Mouse (Mus musculus) forebrain, embryonic 16.5 days (tissue): ENCODE data around the gene Olfr1346. TPM values are rescaled to one million over a fixed set of nuclear protein-coding genes. Genes with fewer than 3 reads are reported as not detected.
"Not testable (repeated sequence)": the region's sequence is repeated elsewhere in the genome, so short reads cannot be mapped to it uniquely, and the experiment has no call there.

ENCODE experiments used
- ATAC-seq: fragments of 200-750 bp; cut with Nextera tagmentation; 2 replicates; pipeline ENCODE4 v1.8.0; 2017; ENCODE audit warnings: mild to moderate bottlenecking, moderate library complexity
- H3K27ac ChIP-seq: fragments of 300-500 bp; sonication (generic); 2 replicates; pipeline ENCODE4 v1.5.1; 2014; ENCODE audit warnings: low read length, control low read depth
- H3K27me3 ChIP-seq: fragments of 300-500 bp; sonication (generic); replicated peaks from 2 replicates; pipeline ENCODE4 v1.6.1; 2014; ENCODE audit warnings: low read length; ENCODE audit not compliant: control insufficient read depth, insufficient read depth
- H3K36me3 ChIP-seq: fragments of 300-500 bp; sonication (generic); 2 replicates; pipeline ENCODE4 v1.6.1; 2014; ENCODE audit not compliant: control insufficient read depth, insufficient read depth
- H3K4me1 ChIP-seq: fragments of 300-500 bp; sonication (generic); replicated peaks from 2 replicates; pipeline ENCODE4 v1.6.1; 2014; ENCODE audit warnings: low read length; ENCODE audit not compliant: control insufficient read depth, insufficient read depth
- H3K4me2 ChIP-seq: fragments of 300-500 bp; sonication (generic); 2 replicates; pipeline ENCODE4 v1.6.1; 2014; ENCODE audit warnings: mild to moderate bottlenecking, low read length, control low read depth
- H3K4me3 ChIP-seq: fragments of 300-500 bp; sonication (generic); replicated peaks from 2 replicates; pipeline ENCODE4 v1.5.1; 2014; ENCODE audit warnings: mild to moderate bottlenecking, low read length, control low read depth
- H3K9ac ChIP-seq: fragments of 300-500 bp; sonication (generic); replicated peaks from 2 replicates; pipeline ENCODE4 v1.6.1; 2014; ENCODE audit warnings: low read depth, low read length, control low read depth
- H3K9me3 ChIP-seq: fragments of 300-500 bp; sonication (generic); 2 replicates; pipeline ENCODE4 v1.6.1; 2016; ENCODE audit warnings: low read length; ENCODE audit not compliant: control insufficient read depth
- WGBS: fragments of 180-500 bp; shearing (Covaris S2); extraction: QIAGEN DNeasy Blood & Tissue Kit; methylation state at CpG from one replicate; pipeline ENCODE4 v1.1.7; 2014; 5-methylcytosine and 5-hydroxymethylcytosine counted together
- polyA plus RNA-seq: library from polyadenylated mRNA; unstranded; fragments of >200 nt; fragmentation: Nextera tagmentation; extraction: Ambion mirVana; gene quantifications from 2 replicates; pipeline ENCODE4 v1.2.1, GENCODE M21; 2015

Gene Olfr1346
- not detected in 2 replicates for polyA plus RNA-seq

- no peaks in the 10 kb centered on the region; the same call in 1 of the 2 replicates for H3K9me3 ChIP-seq
- no peak within 1 kb of the TSS for H3K4me3 ChIP-seq
- no peak within 1 kb of the TSS for H3K4me2 ChIP-seq
- no peaks in the 10 kb centered on the region for H3K4me1 ChIP-seq
- no peak within 1 kb of the TSS for H3K27ac ChIP-seq
- H3K9ac ChIP-seq, result no peak within 1 kb of the TSS
- no peaks in the 10 kb centered on the region for H3K36me3 ChIP-seq
- no peak for ATAC-seq
- no peaks in the 10 kb centered on the region for H3K27me3 ChIP-seq
Measured at GRCm38 (mm10) chr7:6466951-6467350, at the start of gene Olfr1346. Gene Olfr1346 (plus strand): TSS chr7:6467101.

DNA sequence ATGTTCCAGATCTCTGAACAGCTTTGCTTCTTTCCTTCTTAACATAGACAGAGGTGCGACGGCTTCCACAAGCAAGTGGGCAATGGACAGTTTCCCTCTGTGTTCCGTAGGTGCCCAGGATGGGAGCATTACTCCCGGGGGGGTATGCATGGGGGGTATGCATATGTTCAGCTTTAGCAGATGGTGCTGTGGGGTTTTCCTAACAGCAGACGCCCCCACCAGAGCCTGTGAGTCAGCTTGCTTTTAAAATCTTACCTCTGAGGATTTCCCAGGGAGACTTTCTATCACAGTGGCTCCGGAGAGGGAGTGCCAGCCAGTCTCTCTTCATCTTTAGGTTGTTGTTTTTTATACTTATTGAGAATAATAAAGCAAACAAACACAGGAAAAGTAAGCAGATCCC, 47.0 kb upstream of the Olfr1346 start:
- no peaks in the 10 kb centered on the region; the same call in 1 of the 2 replicates for H3K4me1 ChIP-seq
- ATAC-seq, result no peak
- H3K9ac ChIP-seq, result no peak overlapping the region
- no peaks in the 10 kb centered on the region for H3K36me3 ChIP-seq
- no peaks in the 10 kb centered on the region for H3K9me3 ChIP-seq
- H3K4me3 ChIP-seq, result no peak overlapping the region
- no peak overlapping the region for H3K27ac ChIP-seq
- WGBS, result 79% methylated on average over 6 of the region's 6 CpGs
- no peak overlapping the region for H3K4me2 ChIP-seq
- no peaks in the 10 kb centered on the region for H3K27me3 ChIP-seq

DNA sequence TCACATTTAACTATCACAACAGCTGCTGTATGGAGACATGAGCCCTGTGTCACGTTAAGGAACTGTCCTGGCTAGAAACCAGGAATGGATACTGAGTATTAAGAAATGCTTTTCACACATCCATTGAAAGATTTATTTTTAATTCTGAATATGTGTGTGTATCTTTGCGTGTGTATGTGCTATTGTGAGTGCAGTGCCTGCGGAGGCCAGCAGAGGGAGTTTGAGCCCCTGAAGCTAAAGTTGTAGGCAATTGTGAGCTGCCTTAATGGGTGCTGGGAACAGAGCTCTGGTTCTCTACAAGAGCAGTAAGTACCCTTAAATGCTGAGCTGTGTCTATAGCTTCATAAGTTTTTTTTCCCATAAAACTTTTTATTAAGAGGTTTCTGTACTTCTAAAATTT, 37.5 kb upstream of the Olfr1346 start:
- no peak overlapping the region for H3K27ac ChIP-seq
- H3K4me3 ChIP-seq, result no peak overlapping the region
- no peak overlapping the region for H3K4me2 ChIP-seq
- ATAC-seq, result no peak
- H3K27me3 ChIP-seq, result no peaks in the 10 kb centered on the region
- 0 out of 2 replicates have a peak, but pooled peaks cover 5% of the 10 kb centered on the region for H3K9me3 ChIP-seq
- H3K9ac ChIP-seq, result no peak overlapping the region
- no peaks in the 10 kb centered on the region for H3K4me1 ChIP-seq
- no peaks in the 10 kb centered on the region for H3K36me3 ChIP-seq
- 89% methylated on average over 3 of the region's 3 CpGs for WGBS

- no peak overlapping the region for H3K4me2 ChIP-seq
- no peaks in the 10 kb centered on the region for H3K36me3 ChIP-seq
- no peak for ATAC-seq
- H3K27ac ChIP-seq, result no peak overlapping the region
- H3K4me3 ChIP-seq, result no peak overlapping the region
- peaks cover 5% of the 10 kb centered on the region for H3K4me1 ChIP-seq
- WGBS, result 31% methylated on average over 2 of the region's 2 CpGs
- 0 out of 2 replicates have a peak, but pooled peaks cover 5% of the 10 kb centered on the region for H3K9me3 ChIP-seq
- no peak overlapping the region for H3K9ac ChIP-seq
- no peaks in the 10 kb centered on the region for H3K27me3 ChIP-seq
Measured at GRCm38 (mm10) chr7:6430342-6430741, 36.6 kb upstream of the Olfr1346 start.

- ATAC-seq, result no peak
- H3K9me3 ChIP-seq, result no peaks in the 10 kb centered on the region
- WGBS, result 86% methylated on average over 3 of the region's 3 CpGs
- no peak within 1 kb of the TSS for H3K27ac ChIP-seq
- H3K4me1 ChIP-seq, result peaks cover 11% of the 10 kb centered on the region
- H3K36me3 ChIP-seq, result no peaks in the 10 kb centered on the region
- no peak within 1 kb of the TSS for H3K4me3 ChIP-seq
- H3K4me2 ChIP-seq, result no peak within 1 kb of the TSS
- no peak within 1 kb of the TSS for H3K9ac ChIP-seq
- H3K27me3 ChIP-seq, result no peaks in the 10 kb centered on the region
Measured at GRCm38 (mm10) chr7:6438388-6438787, 28.5 kb upstream of the Olfr1346 start, which contains the start of gene Olfr1344. Gene Olfr1344 (plus strand): TSS chr7:6438688.

DNA sequence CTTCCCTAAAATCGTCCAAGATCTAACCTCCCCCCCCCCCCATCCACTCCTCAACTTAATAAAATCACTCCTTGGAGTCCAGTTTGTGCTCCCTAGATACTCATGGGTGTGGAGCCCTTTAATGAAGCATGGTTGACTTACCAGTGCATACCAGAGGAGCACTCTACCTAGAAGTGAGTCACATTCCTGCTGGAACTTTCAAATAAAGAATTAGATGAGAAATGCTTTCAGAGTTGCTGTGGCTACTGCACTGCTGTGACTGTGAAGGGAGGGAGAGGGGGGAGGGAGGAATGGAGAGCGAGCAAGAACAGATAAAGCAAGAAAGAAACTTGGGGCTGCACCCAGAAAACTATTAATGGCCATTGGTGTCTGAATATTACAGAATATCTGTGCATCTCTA, 25.7 kb upstream of the Olfr1346 start:
- H3K27ac ChIP-seq, result no peak overlapping the region
- no peak for ATAC-seq
- H3K4me2 ChIP-seq, result no peak overlapping the region
- no peak overlapping the region for H3K4me3 ChIP-seq
- WGBS, result 65% methylated on average over 2 of the region's 2 CpGs
- no peaks in the 10 kb centered on the region for H3K27me3 ChIP-seq
- H3K4me1 ChIP-seq, result no peaks in the 10 kb centered on the region
- no peaks in the 10 kb centered on the region for H3K36me3 ChIP-seq
- H3K9ac ChIP-seq, result no peak overlapping the region
- H3K9me3 ChIP-seq, result no peaks in the 10 kb centered on the region

- Histone ChIP-seq H3K4me2 (no peak overlapping the region), H3K27ac (no peak overlapping the region), H3K4me3 (no peak overlapping the region), H3K9me3 (no peaks in the 10 kb centered on the region), H3K4me1 (no peaks in the 10 kb centered on the region), H3K36me3 (no peaks in the 10 kb centered on the region), H3K27me3 (no peaks in the 10 kb centered on the region), H3K9ac (no peak overlapping the region)
- 90% methylated on average over 5 of the region's 5 CpGs for WGBS
- no peak for ATAC-seq
Measured at GRCm38 (mm10) chr7:6447771-6448170, 19.1 kb upstream of the Olfr1346 start.

GRCm38 (mm10) chr7:6455868-6456267, 11.0 kb upstream of the Olfr1346 start, which contains the start of gene Olfr1336:
Gene Olfr1336 (plus strand): TSS chr7:6456168.
- Histone ChIP-seq H3K4me2 (no peak within 1 kb of the TSS), H3K4me3 (no peak within 1 kb of the TSS), H3K27ac (no peak within 1 kb of the TSS), H3K9ac (no peak within 1 kb of the TSS), H3K36me3 (no peaks in the 10 kb centered on the region), H3K9me3 (no peaks in the 10 kb centered on the region; the same call in 1 of the 2 replicates), H3K4me1 (no peaks in the 10 kb centered on the region), H3K27me3 (no peaks in the 10 kb centered on the region)
- ATAC-seq, result no peak

- H3K9me3 ChIP-seq, result no peaks in the 10 kb centered on the region; the same call in 1 of the 2 replicates
- H3K4me2 ChIP-seq, result no peak overlapping the region
- H3K4me3 ChIP-seq, result no peak overlapping the region
- 55% methylated on average over 3 of the region's 3 CpGs for WGBS
- no peak overlapping the region for H3K27ac ChIP-seq
- no peaks in the 10 kb centered on the region for H3K27me3 ChIP-seq
- ATAC-seq, result no peak
- H3K36me3 ChIP-seq, result no peaks in the 10 kb centered on the region
- H3K9ac ChIP-seq, result no peak overlapping the region
- H3K4me1 ChIP-seq, result no peaks in the 10 kb centered on the region
Measured at GRCm38 (mm10) chr7:6456399-6456798, 10.5 kb upstream of the Olfr1346 start.

DNA sequence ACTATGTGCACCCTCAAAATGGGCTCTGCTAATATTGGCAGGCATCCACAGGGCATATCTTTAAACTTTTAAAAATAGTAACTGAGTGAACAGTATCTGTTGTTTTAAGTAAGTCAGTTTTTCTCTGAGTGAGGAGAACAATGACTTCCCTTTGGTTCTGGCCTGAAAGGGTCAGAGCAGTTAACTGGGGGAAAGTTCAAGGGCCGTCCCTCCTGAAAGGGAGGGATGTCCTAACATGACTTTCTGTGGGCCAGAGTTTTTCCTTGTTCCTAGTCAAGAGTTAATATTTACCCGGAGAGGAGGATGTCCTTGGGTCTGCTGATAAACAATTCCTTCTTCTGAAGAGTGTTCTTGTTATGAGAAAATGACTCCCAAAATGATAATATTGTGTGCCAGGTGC, 10.7 kb downstream of the Olfr1346 start:
- 90% methylated on average over 2 of the region's 2 CpGs for WGBS

More for the DNA sequence above, 10.7 kb downstream of the Olfr1346 start:
- H3K27ac ChIP-seq, H3K9ac ChIP-seq, H3K4me2 ChIP-seq, H3K27me3 ChIP-seq, H3K36me3 ChIP-seq, H3K4me3 ChIP-seq, H3K4me1 ChIP-seq, H3K9me3 ChIP-seq, ATAC-seq: not testable (repeated sequence)
